Mouse (Mus musculus) erythroblast, adult 5-6 weeks (primary cell): ENCODE data around the gene Tanc2. TPM values are rescaled to one million over a fixed set of nuclear protein-coding genes. Genes with fewer than 3 reads are reported as not detected.
A peak's percentile ranks its signal among the peaks of the same experiment; 100 is the strongest.

Experiments
- ATAC-seq: replicated peaks from 2 replicates; pipeline ENCODE4 v1.8.0; 2016; ENCODE audit warnings: moderate number of reproducible peaks, mild to moderate bottlenecking, moderate TSS enrichment, inconsistent platforms; ENCODE audit not compliant: poor library complexity, low FRiP score, severe bottlenecking
- total RNA-seq, 2 experiments: library from RNA; stranded (forward) in 1 of 2; stranded (reverse) in 1 of 2; fragments of 150-400 nt in 1 of 2; fragments of 200-764, 138-1000 nt in 1 of 2; gene quantifications; 2 replicates each; pipeline versions ENCODE4 v1.2.3 to v1.2.4; 2015 to 2017; ENCODE audit warnings: low replicate concordance in 2 of 2

Gene Tanc2
- total RNA-seq (2015; ENCODE audit: low replicate concordance) (0.58 and 0.63 TPM in 2 replicates), total RNA-seq (2017; ENCODE audit: low replicate concordance) (0.26 and 1.4 TPM in 2 replicates)

DNA sequence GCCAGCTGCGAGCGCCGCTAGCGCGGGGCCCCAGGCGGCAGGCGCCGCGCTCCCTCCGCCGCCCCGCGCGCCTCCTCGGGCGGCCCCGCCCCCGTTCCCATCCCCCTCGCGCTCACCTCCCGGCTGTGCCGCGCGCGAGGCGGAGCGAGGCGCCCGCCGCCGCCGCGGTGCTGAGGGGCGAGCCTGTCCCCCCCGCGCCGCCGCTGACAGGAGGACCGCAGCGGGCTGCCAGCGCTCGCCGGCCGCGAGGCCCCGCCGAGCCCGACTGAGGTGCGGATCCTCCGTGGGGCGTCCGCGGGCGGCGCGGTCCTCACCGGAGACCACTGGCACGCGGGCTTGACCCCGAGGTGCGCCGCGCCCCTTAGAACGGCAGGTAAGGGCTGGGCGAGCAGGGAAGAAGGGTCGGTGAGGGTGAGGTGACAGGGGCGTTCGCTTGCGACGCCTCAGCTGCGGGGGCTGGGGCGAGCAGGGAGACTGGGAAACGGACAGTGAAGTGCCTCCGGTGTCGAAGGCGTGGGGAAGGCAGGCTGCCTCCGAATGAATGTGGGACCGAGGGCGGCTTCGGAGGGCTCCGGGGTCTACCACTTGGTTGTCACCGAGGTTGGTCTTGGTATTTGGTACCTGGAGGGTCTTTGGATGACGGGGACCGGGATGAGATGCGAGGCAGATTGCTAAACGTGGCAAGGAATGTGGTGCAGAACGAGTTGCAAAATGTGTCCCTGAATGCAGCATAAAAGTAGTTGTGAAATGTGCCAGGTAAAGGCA is at the start of gene Tanc2:
Tanc2 (plus strand) TSS at position 110 of the 765 bp plus-strand sequence.
- no peak for ATAC-seq

- ATAC-seq = no peak
Observed at GRCm38 (mm10) chr11:105540781-105541180, 49.0 kb upstream of the Tanc2 start.

- no peak for ATAC-seq
Observed at GRCm38 (mm10) chr11:105541366-105541765, 48.4 kb upstream of the Tanc2 start.

GRCm38 (mm10) chr11:105542129-105542528 is 47.7 kb upstream of the Tanc2 start:
- ATAC-seq = no peak

- no peak for ATAC-seq
Observed at GRCm38 (mm10) chr11:105545801-105546200, 44.0 kb upstream of the Tanc2 start.

- no peak for ATAC-seq
Observed at GRCm38 (mm10) chr11:105546393-105546792, 43.4 kb upstream of the Tanc2 start.

- ATAC-seq = no peak
Observed at GRCm38 (mm10) chr11:105548383-105548782, 41.4 kb upstream of the Tanc2 start.

GRCm38 (mm10) chr11:105549164-105550121 is 40.3 kb upstream of the Tanc2 start:
- ATAC-seq = no peak

- ATAC-seq = no peak
Observed at GRCm38 (mm10) chr11:105557285-105557684, 32.5 kb upstream of the Tanc2 start.

DNA sequence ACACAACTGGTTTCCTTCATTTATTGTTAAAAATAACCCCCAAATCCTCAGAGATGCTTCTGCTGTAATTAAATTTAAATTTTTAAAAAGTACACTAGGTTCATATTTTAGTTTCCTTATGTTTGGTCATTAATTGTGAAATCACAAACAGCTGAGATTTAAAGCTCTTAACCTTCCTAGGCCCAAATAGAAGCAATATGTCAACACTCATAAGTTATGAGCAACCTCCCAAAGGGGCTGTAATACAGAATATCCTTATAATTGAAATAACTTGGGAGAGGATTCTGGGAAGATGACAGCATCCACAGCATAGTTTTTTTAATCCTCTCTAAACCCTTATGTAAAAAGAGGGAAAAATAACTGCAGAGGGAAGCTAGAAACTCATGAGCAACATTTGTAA is 31.7 kb upstream of the Tanc2 start:
- no peak for ATAC-seq

DNA sequence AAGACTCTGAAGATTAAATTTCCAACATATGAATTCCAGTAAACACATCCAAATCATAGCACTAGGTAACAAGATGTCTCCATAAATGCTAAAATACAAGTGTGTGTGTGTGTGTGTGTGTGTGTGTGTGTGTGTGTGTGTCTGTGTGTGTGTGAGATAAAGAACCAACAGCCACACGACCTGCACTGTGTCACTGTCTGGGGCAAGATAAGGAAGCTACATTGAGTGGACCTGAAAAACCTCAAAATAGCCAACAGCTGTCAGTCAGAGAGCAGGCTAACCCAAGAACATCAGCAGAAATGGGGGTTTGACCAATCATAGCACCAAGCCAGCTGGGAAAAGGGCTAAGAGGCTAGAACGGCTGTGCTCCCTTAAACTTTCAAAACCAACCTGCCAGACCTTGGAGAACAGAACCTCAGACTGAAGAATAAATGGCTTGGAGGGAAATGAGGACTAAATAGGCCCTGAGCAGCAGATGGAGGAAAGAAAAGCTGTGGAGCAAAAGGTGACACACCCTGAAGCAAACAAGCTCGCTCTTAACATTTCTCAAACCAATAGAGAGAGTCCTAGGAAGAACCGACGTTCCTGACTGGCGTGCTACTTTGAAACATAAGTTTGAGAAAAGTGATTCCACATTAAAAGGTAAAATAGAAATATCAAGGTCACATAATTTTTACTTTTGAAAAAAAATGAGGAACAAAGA is 30.8 kb upstream of the Tanc2 start:
- 0 out of 2 replicates have a peak, but pooled peaks have one; percentile 37 for ATAC-seq

DNA sequence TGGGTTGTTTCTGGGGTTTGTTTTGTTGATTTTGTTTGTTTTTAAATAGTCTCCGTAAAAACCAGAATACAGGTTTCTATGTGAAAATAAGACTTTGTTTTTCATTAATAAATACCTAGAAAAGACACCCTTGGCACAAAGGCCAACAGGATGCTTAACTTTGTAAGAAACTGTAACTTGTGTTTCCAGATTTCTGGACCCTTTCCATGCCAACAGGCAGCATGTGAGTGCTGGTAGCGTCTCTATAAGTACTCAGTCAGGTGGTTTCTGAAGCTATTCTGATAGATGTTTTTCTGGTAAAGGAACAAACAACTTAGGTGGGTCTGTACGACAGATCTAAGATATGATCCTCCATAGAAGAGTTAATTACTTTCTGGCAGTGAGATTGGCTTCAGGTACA is 26.2 kb upstream of the Tanc2 start:
- no peak for ATAC-seq

DNA sequence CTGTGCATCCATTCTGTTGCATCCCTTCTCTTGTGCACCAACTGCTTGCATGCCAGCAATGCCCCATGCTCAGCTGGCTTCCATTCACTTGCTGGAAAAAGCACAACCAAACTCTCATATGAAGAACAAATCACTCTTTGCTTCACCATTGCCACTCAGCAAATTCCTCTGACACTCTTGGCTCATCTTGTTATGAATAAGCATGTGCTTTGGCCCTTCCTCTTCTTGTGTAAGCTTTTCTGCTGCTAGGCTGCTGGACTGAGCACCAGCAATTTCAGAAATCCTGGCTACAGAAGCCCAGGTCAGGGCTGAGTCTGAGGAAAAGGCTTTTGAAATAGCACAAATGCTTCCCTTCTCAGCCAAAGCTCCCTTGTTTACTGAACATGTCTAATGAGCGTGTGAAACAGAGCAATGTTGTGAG is 22.6 kb upstream of the Tanc2 start:
- ATAC-seq = no peak

DNA sequence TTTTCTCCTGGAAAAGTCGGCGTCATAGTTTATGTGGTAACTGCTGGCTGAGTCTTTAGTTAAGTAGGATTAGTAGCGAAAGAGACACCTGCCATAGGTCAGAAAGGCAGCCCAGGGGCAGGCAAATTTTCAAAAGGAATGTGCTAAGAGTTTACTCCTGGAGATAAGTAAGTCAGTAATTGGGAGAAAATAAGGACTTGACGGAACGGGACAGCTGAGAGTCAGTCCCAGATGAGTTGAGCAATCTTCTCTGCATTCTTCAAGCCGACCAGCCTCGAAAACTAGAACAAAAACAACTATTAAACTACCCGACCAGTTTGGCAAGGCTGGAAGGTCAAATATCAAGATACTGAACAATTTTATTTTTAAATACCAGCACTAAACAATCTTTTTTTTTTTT is 17.8 kb upstream of the Tanc2 start:
- ATAC-seq = no peak

DNA sequence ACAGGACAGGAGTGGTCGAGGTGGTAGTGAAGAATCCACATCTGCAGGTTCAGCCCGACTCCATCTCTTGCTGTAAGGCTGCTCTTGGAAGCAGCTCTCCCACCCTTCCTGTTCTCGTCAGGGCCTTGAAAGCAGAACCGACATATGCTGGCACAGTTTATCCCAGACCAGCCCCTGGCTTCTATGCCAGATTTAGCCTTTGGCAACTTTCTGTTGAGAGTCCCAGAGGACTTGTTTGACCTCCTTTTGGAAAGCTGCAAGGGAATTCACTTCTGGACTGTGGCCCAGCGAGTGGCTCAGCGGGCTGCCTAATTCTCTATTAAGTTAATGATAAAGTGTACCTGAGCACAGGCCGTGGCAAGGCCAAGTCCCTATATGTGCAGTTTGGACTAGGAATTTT is 15.5 kb upstream of the Tanc2 start:
- ATAC-seq = no peak

DNA sequence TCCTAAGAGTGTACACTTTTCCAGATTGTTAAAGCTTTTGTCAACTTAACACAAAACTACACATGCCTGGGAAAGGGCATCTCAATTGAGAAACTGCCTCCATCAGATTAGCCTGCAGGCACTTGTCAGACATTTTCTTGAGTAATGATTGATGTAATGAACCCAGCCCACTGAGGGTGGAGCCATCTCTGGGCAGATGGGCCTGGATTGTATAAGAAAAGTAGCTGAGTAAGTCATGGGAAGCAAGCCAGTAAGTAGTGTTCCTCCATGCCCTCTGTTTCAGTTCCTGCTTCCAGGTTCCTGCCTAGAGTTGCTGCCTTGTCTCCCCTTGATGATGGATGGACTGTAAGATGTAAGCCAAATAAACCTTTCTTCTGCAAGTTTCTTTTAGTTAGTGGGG is 12.6 kb upstream of the Tanc2 start:
- no peak for ATAC-seq

DNA sequence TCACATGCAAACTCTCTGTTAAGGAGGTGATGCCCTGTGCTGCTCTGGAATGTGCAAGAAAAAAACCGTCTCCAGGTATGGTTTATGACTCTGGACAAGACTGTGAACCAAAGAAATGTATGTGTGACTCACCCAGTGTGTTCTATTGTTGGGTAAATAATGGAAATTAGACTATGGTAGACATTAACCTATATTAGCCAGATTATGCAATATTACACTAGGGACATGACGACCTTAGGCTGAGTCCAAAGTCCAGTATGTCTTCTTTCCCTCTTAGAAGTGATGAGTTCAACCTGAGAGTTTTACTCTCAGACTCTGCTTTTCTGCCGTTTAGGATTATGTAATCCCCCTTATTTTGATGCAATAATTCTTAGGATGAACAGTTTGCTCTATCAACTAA is 7.8 kb upstream of the Tanc2 start:
- ATAC-seq = no peak

DNA sequence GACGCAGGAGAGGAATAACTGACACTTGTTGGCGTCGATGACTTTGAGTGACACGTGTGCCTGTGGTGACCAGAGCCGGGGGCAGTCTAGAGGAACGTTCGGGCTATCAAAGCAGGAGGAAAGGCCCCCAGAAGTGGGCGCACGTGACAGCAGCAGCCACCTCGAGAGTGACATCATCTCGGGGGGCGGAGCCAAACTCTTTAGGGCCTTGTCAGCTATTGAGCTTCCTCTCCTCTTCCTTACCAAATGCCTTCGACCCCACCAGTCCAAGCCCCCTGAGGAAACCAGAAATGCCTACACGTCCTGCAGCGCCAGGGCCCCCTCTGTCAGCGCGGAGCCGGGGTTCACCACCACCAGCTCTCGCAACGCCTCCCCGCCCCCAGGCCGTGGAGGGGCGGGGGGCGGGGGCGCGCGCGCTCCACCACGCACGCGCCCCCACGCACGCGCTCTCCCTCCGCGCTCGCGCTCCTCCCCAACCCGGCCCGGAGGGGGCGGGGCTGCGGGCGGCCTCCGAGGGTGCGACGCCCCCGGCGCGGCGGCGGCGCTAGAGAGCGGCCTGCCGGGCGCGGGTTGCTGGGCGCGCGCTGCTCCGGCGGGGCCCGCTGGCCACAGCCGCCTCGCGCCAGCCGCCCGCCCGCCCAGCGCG is 432 bp upstream of the Tanc2 start:
- no peak for ATAC-seq

GRCm38 (mm10) chr11:105591905-105592304 is 2.1 kb downstream of the Tanc2 start:
- ATAC-seq = no peak

DNA sequence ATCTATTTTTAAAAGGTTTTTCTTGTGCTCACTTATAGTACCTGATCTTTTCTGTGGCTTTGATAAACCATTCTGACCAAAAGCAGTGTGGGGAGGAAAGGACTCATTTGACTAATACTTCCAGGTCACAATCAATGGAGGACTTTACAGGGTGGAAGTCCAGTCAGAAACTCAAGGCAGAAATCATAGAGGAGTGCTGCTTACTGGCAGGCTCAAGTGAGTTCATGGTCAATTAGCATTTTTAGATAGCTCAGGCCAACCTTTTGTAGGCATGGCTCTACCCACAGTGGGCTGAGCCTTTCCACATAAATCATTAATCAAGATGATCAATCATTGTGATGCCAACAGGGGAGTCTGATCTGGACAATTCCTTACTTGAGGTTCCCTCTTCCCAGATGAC is 12.4 kb downstream of the Tanc2 start:
- no peak for ATAC-seq
